Mouse (Mus musculus): ENCODE data around the gene Gyg.
"Not testable (repeated sequence)": the region's sequence is repeated elsewhere in the genome, so short reads cannot be mapped to it uniquely, and the experiment has no call there.

The Gyg gene

DNA sequence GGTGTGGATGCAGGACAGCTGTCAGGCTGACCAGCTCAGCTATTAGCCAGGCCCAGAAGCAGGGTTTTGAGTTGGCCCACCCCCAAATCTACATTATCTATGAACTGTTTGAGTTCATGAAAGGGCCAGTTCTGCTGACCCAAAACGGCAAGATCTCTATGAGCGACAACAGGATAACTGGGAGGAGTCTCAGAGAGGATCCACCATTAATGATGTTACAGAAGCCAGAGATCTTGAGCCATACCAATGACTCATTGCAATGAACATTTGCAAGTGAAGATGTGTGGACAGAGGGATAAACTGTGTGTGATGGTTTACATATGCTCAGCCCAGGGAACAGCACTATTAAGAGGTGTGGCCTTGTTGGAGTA is 23.8 kb downstream of the Gyg start:
- DNase-seq (ENCODE audit: low read depth, low spot score), result no peak

DNA sequence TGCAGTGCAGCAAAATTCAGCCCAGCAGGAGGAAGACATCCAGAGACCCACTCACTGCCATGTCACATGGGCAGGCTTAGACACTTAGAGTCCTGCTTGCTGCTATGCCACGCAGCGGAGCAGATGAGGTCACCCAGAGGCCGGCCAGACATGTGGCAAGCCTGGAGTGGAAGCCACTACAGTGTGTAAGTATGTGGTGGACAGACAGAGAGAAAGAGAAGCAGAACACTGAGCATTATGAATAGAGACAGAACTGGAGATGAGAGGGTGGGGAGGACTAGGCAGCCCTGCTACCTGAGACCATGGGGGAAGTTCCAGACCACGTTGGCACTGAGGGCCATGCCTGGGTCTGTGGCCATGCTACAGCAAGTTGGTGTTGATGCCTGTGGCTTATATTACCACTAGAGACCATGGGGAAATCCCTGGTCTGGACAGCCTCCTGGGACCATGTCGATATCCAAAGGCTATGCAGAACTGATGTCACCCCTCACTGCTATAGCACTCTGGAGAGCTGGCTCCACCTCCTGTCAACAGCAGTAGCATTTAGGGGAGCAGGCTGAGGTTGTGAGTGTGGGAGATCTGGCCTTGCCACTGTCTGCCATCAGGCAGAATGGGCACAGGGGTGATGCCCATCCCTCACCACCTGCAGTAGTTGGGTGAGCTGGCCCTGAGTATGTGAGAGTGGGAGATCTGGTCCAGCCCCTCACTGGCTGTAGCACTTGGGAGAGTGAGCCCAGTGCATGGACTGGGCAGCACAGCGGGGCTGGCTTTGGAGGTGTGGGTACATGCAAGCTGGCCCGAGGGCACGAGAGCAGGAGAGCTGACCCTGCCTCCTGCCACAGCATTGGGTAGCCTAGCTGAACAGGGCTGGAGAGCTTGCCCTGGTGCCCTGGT is 24.4 kb downstream of the Gyg start:
- DNase-seq (ENCODE audit: low read depth, low spot score), result no peak

DNA sequence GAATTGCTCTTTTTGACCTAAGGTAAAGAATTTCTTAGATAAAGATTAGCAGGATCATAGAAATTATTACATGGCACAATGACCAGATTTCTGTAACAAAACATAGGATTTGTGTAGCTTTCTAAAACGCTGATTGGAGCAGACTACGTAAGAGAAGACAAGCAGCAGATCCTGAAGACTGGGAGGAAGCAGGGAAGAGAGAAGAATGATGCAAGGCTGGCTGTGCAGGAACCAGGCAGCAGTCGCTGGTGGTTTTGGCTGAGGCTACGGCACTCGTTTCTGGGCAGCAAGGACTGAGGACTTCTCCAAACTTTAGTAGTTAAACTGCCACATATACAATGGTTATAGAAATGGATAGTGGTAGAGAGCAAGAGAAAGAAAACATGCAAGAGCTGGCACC is 25.6 kb downstream of the Gyg start:
- DNase-seq (ENCODE audit: low read depth, low spot score), result no peak

DNA sequence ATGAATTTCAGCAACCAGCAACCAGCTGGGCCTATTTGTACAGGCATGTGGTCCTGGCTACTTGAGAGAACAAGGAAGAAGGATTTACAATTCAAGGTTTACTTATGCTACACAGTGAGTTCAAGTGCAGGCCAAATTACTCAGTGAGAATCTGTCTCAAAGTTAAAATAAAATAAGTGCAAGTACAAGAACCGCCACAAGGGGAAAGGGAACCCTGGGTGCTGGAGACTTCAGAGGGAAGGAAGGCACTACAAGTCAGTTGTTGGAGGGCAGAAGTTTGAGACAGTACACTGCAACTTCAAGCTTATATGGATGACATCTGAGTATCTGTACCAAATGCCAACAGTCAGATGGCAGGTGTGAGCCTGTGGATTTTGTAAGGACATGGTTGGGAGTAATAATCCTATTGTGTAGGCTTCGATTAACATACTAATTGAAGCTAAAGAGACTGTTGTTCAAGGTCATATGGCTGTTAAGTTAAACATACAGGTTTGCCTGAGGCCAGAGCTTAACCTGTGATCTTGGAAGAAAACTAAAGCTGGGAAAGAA is 28.0 kb downstream of the Gyg start:
- no peak for DNase-seq (ENCODE audit: low read depth, low spot score)

DNA sequence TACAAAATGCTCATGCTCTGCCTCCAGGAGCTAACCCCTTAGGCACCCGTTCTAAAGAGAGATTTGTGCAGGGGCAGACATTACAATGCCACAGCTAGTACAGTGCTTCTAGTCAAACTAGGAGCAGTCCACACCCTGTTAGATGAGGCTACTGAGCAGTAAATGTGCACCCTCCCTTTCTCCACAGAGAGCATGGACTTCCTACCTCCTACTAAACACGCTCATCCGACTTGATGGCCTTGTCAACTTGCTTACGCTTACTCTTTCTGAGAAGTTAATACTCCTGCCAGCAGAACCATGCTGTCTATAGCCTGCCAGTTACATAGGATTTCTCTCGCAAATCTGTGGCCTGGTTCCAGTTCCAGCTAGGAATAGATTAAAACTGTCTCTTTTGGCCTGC is 29.5 kb downstream of the Gyg start:
- DNase-seq (ENCODE audit: low read depth, low spot score), result no peak

DNA sequence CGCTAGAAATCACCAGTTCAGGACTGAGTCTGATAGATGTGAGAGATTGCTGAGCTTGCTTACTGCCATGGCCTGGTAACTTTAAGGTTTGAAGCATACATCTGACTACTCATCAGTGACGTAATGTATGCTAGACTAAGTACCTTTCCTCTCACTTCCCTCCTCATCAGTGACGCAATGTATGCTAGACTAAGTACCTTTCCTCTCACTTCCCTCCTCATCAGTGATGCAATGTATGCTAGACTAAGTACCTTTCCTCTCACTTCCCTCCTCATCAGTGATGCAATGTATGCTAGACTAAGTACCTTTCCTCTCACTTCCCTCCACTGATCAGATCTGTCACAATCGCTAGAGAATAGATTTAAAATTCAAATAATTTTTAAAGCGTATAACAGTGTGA is 33.5 kb downstream of the Gyg start:
- DNase-seq (ENCODE audit: low read depth, low spot score), result not testable (repeated sequence)

DNA sequence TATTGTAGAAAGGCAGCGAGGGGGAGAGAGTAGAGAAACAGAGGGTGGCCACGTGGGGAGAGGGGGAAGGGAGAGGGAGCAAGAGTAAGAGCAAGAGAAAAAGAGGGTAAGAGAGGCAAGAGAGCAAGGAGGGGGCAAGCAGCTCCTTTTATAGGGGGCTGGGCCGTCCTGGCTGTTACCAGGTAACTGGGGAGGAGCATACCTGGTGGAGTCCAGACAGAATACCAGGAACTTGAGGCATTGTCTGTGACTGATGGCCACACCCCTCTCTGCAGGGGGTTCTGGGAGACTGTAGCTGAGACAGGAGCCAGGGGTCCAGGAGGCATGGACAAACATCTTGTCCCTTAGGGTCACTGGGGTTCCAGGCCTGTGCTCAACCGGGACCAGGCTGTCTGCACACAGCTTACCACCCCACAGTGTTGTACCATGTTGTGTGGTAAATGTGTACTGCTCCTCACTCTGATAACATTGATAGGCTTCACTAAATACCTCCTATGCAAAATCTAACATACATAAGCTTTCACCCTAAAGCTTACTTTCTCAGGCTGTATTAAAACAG is 35.4 kb downstream of the Gyg start:
- no peak for DNase-seq (ENCODE audit: low read depth, low spot score)

DNA sequence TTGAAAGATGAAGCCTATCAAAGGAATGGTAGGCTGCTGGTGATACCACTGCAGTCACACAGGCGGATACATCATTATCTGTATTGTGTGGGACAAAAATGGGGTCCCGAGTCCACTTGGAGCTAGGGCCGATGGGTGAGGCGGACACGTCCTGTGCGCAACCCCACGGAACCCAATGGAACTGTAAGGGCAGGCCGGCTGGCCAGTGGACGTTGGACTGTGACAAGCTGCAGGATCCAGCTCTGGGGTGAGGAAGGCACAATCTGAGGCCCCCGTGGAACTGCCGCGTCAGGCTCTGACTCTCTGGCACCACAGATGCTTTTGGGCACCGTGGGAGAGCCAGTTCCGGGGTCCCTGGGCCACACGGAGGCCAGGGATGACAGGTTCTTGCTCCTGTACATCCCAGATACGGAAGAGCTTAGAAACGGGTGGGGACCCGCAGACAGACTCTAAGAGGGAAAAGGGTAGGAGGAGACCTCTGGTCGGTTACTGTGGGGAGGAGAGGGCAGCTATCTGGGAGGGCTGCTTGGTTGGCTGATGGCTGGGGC is 36.0 kb downstream of the Gyg start:
- DNase-seq (ENCODE audit: low read depth, low spot score), result no peak

DNA sequence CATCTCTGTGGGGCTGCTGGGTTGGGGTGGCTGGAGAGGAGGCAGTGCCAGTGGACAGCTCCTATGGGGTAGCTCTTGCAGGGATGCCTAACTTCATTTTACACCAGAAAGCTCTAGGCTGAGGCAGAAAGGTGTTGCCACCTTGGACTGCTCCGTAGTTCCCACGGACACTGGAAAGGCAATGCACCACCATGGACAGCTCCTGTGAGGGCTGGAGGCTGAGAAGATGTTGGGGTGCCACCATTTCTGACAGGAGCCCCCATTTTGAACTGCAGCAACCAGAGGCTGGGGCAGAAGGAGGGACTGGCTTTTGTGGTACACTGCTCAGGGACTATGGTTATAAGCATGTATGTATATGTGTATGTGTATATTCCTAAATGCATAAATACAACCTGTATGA is 43.2 kb downstream of the Gyg start:
- no peak for DNase-seq (ENCODE audit: low read depth, low spot score)

DNA sequence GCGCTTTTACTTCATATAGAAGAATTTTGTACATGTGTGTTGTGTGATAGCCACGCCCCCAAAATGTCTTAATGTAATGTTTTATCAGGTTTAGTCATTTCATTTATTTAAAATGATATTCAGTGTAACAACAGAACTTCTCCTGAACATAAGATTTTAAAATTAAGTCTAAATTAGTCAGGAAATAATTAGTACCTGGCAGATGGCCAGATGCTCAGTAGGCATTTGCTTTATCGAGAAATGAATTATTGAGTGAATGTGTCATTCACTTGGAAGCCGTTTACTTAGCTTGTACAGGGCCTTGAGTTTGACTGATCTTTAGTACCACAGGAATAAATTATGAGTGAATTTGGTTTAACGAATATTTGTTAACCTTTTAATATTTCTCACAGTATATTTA is 46.2 kb downstream of the Gyg start:
- no peak for DNase-seq (ENCODE audit: low read depth, low spot score)

DNA sequence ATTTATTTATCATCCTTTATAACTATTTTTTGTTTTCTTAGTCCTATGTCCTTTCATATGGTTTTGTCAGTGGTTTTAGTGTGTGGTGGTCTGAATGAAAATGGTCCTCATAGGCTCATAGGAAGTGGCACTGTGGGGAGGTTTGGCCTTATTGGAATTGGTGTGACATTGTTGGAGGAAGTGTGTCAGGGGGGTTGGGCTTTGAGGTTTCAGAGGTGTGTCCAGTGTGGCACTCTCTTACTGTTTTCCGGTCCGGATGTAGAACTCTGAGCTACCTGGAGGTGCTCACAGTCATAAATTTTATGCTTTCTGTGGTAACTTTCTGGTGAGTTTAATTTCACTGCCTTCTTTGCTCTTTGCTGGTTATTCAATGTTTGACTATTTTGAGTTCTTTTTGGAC is 50.3 kb downstream of the Gyg start:
- DNase-seq (ENCODE audit: low read depth, low spot score), result no peak

DNA sequence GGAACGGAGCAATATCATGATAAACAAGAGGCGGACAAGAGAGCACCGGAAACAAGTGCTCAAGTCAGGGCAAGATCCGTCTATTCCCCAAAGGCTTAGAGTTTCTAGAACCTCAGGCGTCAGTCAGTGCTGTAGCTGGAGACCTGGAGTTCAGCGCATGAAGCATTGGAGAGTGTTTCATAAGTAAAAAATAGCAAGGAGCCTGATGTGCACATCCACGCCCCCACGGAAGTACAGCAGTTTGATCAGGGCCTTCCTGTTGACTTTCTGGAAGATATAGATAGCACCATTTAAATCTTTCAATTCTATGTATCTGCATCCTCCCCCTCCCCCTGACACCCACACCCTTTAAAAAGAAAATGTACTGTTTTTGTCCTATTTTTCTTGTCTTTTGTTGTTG is 50.8 kb downstream of the Gyg start:
- DNase-seq (ENCODE audit: low read depth, low spot score), result no peak

DNA sequence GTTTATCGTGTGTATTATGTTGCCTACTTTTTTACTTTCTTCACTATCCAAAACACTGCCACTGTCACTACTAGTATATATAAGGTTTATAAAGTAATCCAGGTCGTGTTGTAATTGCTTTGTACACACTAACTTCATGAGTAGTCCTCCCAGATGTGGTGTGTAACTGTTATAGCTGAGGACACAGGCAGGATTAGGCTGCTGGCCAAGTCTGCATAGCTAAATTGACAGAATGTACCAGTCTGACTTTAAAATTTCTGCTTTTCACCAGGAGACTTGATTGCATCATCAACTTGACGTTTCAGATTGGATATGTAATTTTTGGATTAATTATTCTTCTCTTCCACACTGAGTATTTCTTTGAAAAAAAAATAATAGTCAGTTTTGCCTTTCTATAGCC is 51.3 kb downstream of the Gyg start:
- no peak for DNase-seq (ENCODE audit: low read depth, low spot score)

DNA sequence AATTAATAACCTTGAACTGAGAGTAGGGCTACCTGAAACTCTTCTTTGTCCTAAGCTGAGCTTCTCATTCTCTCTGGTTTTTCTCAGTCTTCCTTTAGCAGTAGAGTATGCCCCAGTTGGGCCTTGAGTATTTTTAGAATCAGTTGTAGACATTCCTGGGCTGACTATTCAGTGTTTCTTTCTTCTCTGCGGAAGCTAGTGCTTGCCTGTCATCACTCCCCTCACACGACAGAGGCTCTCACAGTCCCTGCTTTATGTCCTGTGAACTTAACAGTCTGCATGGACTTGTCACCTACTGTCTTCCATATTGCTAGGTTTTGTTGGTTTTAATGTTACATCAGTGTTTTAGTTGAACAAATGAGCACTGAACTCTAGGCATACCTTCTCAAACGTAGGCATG is 73.0 kb downstream of the Gyg start:
- DNase-seq (ENCODE audit: low read depth, low spot score), result no peak

DNA sequence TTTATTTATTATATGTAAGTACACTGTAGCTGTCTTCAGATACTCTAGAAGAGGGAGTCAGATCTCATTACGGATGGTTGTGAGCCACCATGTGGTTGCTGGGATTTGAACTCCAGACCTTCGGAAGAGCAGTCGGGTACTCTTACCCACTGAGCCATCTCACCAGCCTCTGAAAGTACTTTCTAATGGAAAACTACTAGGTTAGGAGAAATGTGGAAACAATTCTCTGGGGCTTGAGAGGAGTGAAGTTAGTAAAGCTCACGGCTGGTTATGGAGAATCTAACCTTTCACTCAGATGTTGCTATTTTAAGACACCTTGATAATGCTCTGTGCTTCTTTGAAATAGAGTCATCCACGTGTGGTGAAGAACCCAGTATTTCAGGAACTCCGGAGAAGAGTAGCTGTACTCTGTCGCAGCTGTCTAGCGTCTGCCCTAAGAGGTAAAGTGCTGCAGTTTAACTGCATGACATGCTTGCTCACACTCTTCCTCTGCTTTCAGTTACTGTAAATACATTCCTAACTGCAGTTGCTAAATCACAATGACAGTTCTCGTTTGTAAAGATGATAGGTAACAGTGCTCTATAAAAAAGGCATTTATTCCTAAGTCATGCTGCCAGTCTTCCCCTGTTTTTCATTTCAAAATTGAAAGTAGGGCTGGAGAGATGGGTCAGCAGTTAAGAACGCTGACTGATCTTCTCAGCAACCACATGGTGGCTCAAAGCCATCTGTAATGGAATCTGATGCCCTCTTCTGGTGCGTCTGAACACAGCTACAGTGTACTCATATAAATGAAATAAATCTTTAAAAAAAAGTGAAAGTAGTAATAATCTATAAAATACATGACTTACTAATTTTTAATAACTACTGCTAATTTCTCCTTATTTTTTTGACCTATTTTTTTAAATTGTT is 78.7 kb downstream of the Gyg start:
- no peak for DNase-seq (ENCODE audit: low read depth, low spot score)
